Mouse (Mus musculus): ENCODE data around the gene Myf5.

Myf5 gene

DNA sequence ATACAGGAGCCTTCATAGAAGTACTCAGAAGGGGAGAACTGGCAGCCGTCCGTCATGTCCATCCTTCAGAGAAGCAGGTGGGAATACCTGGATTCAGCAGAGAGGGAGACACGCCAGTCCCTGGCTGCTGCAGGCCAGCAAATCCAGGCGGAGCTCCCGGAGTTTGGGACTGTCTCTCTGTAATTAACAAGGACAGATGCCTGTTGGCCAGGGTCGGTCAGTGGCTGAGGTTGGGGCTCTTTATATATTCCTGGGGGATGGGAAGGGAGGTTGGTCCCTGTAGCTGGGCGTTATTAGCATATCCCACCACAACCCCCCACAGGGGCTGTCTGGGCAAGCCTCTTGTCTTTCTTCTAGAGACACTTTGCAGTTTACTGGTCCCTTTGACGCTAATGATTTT is at the start of gene Myf5:
TSS of gene Myf5 (minus strand) at position 265 of the 400 bp plus-strand sequence.
- no peak for DNase-seq (ENCODE audit: low spot score in 2 of 2)

DNA sequence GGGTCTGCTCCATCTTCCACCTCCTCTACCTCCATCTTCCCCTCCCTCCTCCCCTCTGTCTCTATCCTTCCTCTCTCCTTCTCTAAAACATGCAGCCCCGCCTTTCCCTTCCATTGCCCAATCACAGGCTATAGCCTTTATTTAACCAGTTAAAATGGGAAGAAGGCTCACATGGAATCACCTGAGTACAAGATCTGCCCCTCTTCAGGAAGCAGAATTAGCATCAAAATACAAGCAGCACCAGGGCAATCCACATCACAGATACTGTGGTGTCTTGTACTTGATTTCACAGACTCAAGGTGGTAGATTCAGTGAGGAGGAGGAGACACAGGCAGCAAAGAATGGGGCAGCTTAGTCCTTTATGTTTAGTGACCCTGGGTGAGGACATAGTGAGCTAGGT is 42.8 kb upstream of the Myf5 start:
- DNase-seq (ENCODE audit: low spot score in 2 of 2) = no peak

DNA sequence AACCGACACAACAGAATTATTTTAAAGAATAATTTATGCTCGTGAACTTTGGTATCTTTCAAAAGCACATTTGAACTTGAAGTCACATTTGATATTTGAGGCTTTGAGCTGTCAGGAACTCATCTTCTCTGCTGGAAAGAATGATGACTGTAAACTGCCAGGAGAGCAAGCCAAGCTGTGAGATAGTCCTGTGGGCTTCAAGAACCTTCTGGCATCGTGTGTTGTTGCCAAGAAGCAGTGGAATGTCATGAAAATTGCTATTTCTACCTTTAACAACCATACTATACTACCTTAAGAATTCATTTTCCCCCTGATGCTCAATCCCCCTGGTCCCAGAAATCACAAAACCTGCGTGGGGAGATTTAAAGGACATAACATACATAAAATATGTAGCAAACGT is 33.3 kb upstream of the Myf5 start:
- no peak for DNase-seq (ENCODE audit: low spot score in 2 of 2)

DNA sequence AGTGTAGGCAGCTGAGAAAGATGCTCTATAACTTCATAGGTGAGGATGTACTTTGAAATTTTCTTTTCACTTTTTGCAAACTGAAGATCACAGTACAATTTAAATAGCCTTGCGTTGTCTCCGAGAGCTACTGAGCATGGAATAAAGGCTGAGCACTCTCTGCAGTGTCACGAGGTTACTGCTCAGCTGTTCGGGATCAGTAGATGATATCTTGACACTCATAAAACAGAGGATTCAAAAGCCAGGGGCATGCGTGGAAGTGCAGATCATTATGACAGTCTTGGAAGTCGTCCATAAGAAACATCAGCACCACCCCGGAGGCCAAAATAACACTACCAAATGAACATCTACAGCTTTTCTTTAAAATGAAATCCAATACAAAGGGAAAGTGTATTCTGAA is 30.7 kb upstream of the Myf5 start:
- DNase-seq (ENCODE audit: low spot score in 2 of 2) = no peak

DNA sequence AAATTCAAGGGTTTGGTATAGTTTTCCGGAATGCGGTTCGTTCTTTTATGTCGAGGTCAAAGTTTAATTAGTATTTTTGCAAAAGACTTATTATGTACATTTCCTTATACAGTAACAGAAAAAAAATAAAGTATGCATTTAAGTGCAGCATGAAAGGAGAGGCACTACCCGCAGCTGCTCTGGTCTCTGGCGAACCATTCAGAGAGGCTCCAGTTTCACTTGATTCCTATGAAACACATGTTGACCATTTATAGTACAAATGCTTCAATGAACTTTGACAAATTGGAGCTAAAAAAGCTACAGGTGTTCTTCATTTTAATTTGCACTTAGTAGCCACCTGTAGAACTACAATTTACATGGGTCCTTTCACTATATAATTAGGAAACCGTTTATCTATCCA is 28.8 kb upstream of the Myf5 start:
- no peak for DNase-seq (ENCODE audit: low spot score in 2 of 2)

DNA sequence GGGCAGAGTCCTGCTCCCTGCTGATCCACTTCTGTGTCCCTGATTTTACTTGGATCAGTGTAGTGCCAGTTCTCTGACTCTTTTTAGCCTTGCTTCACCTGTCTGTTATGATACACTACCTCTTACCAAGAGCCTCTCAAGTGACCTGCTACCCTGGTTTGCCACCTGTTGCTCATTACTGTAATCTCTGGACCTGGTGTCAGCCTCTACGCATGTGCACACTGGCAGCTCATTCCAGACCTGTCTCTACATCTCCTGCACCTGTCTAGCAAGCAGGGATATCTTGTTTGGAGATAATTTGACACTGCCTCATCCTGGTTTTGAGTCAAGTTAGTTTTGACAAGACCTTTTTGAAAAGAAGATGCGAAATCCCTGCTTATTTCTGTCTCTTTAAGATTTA is 20.5 kb upstream of the Myf5 start:
- DNase-seq (ENCODE audit: low spot score in 2 of 2) = no peak

DNA sequence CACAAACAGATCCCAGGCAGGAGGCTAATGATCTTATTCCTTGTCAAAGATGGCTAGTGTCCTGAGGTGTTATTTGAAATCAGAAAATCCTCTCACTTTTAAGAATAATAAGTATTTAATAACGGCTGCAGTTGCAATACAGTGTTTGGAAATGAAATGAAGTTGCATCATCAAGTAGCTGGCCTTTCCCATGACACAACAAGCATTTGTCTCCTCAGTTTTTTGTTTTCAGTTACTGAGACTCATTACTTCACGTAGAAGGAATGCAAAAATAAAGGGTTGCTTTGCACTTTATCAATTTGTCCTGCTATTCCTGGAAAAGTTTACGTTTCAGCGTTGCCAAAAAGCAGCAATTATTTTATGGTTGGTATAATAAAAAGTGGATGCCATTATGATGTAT is 17.5 kb upstream of the Myf5 start:
- DNase-seq (ENCODE audit: low spot score in 2 of 2) = no peak

DNA sequence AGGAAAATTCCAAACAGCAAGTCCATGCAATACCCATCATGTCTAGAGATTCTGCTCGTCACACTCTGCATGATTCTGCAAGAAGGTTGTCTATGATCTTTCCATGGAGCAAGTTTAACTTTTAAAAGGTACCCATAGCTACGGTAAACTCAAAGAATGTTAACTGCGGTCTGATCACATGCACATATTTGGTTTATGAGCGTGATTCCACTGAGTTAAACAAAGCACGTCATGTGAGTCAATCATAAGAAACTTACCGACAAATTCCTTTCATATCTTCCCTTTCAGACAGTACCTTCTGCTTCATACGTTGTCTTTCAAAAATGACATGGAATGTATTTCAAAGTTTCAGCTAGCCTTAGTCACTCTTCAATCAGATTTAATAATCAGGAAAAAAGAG is 16.3 kb upstream of the Myf5 start:
- no peak for DNase-seq (ENCODE audit: low spot score in 2 of 2)

DNA sequence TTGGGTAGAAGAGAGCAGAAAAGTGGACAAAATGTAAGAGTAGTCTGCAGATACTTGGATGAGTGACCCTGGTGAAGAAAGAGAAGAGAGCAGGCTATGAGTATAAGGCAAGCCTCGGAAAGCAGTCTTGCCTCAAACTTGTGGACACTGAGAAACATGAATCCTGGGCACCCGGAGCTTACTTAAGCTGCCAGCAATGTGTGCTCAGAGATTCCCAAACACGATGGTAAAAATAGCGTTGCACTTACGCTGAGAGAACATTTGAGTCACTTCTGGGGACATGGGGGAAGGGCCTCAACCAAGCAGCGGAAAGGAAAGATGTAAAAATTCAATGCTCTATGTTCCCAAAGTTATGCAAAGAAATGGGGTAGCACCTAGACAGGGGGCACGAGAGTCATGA is 13.7 kb upstream of the Myf5 start:
- DNase-seq (ENCODE audit: low spot score in 2 of 2) = no peak

DNA sequence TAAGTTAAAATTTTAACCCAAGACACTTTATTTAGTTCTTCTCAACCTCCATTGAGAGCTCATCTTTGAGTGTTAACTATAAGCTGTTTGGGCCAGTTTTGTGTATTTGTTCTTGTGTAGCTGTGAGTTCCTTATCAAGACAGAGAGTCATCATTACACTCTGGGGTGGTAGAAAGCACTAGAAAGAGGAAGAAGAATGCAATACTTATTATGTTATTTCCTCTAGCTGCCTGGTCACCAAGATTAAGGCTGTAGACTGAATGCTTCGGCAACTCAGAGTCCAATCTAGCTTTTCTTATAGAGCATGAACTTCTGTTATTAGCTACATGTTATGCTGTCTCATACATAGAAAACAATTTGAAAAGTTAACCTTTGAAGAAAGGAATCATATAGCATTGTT is 10.5 kb upstream of the Myf5 start:
- no peak for DNase-seq (ENCODE audit: low spot score in 2 of 2)

DNA sequence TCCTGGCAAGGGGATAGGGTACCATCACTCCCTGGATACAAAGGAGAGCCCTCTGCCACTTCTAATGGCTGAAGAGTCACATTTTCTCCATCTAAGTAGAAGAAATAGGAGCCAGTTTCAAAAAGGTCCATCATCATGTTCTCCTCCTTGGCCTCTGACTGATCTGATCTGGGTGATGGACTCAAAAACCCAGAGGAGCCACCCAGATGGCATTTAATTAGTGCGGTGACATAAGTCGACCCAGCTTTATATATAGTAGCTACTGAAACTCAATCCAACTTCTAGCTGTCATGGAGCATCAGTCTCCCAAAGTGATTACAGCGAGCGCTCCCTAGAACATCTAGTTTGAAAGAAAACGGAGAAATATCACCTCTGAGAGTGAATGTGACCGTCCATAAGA is 8.6 kb upstream of the Myf5 start, which contains the start of gene Myf6:
TSS of gene Myf6 (minus strand) at position 170 of the 400 bp plus-strand sequence.
- DNase-seq (ENCODE audit: low spot score in 2 of 2) = no peak

DNA sequence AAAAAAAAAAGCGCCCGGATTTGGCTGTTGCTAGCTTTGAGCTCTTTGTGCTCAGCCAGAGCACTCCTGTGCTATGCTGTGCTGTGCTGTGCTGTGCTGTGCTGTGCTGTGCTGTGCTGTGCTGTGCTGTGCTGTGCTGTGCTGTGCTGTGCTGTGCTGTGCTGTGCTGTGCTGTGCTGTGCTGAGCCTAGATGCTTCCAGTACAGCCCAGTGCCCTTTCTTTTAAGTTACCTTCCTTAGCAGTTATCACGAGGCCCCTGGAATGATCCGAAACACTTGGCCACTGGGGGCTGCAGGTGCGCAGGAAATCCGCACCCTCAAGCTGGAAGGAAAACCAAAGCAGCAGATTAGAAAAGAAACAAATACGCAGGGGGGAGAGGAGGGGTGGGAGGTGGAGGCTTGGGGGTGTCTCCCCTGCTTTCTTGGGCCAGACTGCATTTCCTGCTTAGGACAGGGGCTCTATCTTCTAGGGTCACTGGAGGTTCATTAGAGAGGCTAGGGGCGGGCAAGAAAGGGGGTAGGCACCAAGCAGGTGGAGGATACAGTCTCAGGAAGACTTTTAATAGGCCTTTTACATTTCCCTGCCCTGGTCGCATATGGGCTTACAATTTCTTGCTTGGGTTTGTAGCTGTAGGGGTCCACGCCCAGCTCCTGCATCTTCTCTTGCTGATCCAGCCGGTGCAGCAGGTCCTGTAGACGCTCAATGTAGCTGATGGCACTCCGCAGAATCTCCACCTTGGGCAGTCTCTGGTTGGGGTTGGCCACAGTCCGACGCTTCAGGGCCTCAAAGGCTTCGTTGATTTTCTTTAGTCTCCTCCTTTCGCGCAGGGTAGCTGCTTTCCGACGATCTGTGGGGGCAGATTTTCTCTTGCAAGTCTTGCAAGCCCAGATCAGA is 7.9 kb upstream of the Myf5 start:
- no peak for DNase-seq (ENCODE audit: low spot score in 2 of 2)

DNA sequence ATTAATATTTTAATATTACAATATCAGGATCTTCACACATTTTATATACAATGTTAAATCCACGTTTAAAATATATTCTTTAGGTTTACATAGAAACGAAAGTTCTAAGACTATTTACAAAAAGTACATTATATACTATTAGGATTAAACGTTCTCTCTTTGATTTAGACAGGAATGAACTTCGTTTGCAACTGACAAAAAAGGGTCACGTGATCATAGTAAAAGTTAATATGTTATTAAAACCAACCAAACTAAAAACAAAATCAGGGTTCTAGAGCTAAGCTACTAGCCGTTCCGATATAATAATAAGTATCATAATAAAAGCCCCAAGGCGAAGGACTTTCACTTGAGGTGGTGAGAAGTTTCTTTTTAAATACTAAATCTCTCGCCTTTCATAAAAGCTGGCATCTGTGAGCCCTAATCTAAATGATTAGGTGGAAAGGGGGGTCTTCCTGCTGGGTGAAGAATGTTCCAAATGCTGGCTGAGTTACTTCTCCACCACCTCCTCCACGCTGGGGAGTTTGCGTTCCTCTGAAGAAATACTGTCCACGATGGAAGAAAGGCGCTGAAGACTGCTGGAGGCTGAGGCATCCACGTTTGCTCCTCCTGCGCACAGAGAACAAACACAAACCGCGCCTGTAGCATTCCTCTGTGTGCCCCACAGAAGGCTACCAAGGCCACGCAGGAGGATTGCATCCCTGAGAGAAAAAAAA is 7.1 kb upstream of the Myf5 start:
- no peak for DNase-seq (ENCODE audit: low spot score in 2 of 2)

DNA sequence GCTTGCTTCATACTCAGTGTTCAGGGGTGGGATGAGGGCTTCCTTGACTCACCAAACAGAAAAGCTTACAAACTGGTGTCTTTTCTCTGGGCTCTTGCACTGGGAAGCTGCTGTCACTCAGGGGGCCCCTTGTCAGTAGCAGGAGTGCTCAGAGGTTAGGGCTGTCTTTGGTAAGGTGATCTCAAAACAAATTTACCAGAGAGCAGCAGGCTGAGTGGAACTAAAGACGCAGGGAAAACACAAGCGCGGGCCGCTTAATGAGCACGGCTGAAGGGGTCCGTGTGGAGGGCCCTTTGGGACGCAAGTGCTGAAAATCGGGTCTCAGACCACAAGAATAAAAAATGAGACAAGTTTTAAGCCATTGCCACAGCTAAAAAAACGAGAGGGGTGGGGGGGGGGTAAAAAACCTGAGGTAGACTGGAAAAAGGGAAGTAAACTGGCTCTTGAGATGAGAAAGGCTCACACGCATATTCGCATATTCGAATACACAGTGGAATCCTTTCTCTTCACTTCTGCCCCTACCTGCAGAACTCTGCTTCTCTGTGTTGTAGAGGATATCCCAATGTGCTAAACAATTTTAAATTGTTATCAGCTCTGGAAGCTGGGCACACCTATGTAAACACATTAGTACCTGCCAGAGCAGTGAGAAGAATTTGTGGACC is 2.9 kb upstream of the Myf5 start:
- DNase-seq (ENCODE audit: low spot score in 2 of 2) = no peak

DNA sequence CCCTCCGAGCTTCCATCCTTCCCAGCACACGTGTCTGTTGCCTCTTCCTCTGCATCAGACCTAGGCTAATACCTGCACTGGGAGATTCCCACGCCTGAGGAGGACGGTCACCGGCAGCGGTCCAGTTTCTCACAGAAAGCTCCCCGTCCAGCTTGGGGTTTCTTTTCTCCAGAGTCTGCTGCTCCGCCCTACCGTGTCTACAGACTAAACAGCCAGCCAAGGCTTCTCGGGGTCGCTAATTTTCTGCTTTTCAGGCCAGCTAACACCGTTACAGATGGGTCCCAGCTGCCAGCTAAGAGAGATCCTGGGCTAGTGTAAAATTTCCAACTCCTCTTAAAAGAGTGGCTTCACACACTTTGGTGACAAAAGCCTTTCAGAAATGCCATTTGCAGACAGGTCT is 836 bp upstream of the Myf5 start:
- DNase-seq (ENCODE audit: low spot score in 2 of 2) = no peak

DNA sequence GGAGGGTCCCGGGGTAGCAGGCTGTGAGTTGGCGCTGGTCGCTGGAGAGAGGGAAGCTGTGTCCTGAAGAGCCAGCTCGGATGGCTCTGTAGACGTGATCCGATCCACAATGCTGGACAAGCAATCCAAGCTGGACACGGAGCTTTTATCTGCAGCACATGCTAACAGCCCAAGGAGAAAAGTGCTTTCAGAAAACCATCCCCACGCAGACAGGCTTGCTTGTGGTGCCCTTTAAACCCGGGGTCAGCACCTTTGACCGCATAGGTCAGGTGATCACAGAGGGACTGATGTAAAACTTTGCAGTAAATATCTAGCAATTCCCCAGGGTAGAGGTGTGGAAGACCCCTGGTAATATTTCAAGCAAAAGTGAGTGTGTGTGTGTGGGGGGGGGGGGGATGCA is 1.9 kb downstream of the Myf5 start:
- no peak for DNase-seq (ENCODE audit: low spot score in 2 of 2)

DNA sequence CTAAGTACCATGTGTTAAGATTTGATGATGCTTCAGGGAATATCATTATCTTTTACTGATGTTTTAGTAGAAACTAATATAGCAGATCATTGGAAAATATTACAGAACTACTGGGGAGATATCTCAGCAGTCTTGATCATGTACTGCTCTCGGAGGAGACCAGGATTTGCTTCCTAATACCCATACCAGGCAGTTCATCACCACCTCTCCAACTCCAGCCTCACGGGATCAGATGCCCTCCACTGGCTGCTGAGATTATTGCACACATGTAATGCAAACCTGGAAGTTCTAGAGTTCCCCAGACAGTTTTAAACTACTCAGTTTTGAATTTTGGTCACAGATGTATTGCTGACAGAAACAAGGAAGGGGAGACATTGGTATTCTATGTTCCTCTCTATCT is 12.4 kb downstream of the Myf5 start:
- no peak for DNase-seq (ENCODE audit: low spot score in 2 of 2)

DNA sequence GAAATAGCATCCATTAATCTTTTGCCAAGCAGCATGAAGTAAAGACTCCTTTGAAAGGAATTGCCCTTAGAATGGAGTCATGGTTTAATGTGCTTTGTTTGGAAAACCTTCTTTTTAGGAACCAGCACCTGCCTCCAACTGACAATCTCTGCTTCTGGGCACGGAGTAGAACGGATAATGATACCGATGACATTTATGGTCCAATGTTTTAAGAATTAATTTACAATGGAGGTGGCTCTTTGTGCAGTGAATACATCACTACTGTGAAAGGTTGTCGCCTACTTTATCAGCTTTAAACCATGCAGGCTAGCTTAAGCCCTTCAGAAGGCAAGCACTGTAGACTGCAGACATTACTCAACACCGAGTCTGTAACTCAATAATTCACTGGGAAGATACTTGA is 14.2 kb downstream of the Myf5 start:
- no peak for DNase-seq (ENCODE audit: low spot score in 2 of 2)

DNA sequence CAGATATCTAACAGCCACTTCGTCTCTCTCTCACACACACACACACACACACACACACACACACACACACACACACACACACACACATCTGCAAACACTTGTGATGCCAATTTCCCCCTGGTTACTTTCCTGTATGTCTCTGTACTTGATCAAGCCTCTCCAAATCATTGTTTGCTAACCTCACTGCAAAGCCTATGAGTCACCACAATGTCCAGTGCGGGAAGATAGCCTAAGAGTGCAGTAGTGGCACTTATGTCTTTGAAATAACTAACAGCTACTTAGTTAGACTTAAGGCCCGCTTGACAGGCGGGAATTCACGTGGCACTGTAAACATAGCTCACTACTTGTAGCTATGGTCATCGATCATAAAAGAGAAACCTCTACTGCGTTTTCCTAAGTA is 18.1 kb downstream of the Myf5 start:
- no peak for DNase-seq (ENCODE audit: low spot score in 2 of 2)

DNA sequence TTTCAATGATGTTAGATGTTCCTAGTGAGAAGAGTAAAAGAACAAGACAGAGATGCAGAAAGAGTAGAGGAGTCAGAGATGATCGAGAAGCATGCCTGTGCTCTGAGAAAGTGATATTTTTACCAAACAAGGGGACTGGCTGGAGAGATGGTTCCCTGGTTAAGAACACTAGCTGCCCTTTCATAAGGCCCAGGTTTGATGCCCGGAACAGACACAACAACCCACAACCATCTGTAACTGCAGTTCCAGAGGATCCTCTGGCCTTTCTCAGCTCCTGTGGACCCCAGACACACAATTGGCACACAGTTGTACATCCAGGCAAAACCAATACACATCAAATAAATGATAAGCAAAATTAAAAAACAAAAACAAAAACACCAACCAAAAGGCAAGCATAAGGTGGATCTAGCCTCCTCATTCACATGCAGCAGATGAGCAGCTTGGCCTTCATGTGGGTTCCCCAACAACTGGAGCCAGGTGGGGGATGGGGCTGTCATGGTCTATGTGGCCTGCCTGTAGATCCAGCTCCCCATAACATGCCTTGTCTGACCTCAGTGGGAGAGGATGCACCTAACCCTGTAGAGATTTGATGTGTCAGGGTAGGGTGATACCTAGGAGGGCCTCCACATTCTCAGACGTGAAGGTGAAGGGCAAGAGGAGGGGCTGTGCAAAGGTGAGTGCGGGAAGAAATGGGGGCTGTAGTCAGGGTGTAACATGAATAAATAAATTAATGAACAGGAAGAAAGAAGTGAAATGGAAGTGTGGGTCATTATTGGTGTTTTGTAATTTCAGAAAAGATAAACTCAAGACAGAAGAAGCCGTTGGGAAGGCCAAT is 36.2 kb downstream of the Myf5 start:
- DNase-seq (ENCODE audit: low spot score in 2 of 2) = no peak

DNA sequence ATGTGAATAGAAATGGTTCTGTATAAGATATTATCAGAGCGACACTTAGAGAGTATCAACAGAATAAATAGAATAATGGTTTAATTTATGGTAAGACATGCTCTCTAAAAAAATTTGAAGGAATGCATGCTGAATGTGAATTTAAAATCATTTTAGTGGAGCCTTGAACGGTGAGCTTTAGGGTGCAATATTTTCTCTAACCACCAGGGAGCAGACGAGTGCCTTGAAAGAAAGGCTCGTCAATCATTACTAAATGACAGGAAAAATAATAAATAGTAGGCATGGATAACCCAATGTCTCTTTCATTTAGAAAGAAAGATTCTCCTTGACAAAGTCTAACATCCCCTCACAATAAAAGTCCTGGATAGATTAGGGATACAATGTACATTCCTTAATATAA is 43.2 kb downstream of the Myf5 start:
- peak in 1 of 2 experiments; percentile 39 for DNase-seq (ENCODE audit: low spot score in 2 of 2)

DNA sequence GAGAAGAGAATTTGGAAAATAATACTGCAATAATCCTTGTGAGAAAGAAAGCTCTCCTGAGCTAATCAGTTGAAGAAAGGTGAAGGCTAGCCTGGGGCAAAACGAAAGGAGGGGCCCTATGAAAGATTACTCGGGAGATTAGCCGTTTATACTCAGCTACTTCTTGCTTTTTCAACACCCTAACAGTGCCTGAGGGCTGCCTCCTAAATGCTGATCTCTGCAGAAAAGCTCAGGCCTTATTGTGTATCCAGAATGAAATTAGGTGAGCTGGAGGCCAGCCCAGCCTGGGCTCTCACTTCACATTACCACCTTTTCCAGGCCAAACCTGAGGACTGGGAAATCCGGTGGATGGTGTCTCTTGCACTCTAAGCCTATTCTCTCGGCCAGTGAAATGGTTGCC is 49.0 kb downstream of the Myf5 start:
- no peak for DNase-seq (ENCODE audit: low spot score in 2 of 2)

All from cerebellum, postnatal 4 days (tissue).